Mouse (Mus musculus): ENCODE measurements around the gene Hif3a.

The Hif3a gene

DNA sequence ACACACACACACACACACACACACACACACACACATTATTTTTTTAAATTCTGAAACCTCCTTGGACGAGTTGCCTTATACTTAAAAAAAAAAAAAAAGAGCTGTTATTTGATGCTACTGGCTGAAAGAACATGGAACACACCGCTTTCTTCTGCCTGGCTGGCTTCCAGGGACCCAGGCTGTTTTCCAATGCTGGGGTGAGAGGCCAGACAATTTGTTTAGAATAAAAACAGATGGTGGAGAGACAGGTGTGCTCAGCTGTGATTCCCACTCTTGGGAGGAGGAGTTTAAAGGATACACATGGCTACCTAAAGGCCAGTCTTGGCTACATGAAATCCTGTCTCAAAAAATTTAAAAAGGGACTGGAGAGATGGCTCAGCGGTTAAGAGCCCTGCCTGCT lies 73.8 kb downstream of the Hif3a start:
- DNase-seq = peak; percentile 43

DNA sequence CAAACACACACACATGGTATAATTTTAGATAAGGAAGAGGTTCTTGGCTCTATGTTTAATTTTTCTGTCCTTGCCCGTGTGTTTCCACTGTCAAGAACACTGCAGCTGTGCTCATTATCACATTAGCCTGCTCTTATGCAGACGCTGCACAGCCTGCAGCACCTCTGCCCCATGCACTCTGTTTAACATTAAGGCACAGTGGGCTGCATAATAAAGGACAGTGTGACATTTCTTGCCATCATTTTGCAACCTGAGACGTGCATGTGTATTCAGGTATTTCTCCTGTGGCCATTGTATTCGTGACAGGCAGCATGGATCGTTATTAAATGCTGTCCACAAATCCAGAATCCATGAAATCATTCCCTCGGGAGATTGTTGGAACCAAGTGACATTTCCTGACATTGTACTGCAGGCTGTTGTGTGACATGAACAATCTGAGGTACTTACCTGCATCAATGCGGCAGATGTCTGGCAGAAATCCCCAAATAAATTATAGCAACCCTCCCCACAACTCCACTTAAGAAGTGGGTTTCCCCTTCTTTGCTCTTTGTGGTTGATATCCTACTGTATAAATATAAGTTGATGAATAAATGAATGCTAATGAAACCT lies 74.6 kb downstream of the Hif3a start:
- DNase-seq = no peak

GRCm38 (mm10) chr7:16982859-16983568 lies 79.2 kb downstream of the Hif3a start, which contains the start of gene Gm42372:
Gene Gm42372 (plus strand): TSS chr7:16983086.
- peak; percentile 90 for DNase-seq
